Mouse (Mus musculus): ENCODE measurements at regions not wholly inside any gene's neighbourhood (a gene's known extent, or its start where the extent isn't known, plus 50 kb on each side); places are given as distances from the start of the nearest gene placed in this dataset.

DNA sequence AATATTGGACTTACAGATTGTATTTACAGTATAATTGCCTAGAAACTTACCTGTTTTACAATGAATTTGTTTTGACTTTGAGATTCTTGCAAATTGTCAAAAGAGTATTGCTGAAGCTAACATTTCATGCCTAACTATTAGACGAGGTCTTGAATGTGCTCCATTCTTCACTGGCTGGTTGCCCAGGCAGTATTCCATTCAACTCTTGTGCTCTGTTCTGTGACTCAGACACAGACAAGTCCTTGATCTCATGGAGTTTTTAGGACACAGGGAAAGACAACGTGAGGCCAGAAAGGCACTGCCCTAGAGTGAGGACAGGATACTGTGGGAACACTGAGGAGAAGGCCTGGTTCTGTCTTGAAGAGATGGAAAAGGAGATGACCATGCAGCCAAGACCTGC is 57.0 kb upstream of the Mpp6 start:
- in situ Hi-C loops (cut with MboI, MseI), result no loop called here

DNA sequence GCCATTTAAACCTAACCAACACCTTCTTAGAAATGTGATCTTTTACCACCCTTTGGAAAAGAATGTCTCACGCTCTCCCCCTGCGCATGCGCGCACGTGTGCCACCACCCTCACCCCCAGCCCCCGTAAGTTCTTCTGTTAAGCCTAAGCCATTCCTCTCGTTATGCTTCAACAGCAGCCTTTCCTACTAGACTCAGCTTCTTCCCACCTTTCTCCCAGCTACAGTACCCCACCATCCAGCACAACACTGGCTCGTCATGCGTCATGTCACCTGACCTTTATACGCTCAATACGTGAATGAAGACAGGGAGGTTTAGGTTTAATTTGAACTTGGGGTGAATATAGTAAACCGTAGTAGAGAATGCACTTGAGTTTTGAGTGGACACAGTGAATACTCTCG is 55.8 kb upstream of the Mpp6 start:
- in situ Hi-C loops (cut with MboI, MseI), result no loop called here

DNA sequence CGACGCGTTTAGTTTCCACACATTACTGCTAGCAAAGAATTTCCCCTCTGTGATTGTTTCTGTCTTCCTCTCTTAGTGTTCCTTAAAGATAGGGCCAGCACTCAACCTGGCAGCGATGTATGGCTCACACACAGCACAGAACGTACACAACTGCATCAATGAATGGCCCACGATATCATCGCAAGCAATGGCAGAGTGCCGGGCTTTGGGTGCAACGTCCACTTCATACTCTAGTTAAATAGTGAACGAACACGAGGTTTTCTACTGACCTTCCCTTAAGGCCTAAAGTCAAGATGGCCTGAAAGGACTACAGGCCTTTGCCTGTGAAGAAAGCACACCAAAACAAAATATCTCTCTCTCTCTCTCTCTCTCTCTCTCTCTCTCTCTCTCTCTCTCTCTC is 51.4 kb upstream of the Mpp6 start:
- in situ Hi-C loops (cut with MboI, MseI), result no loop called here

DNA sequence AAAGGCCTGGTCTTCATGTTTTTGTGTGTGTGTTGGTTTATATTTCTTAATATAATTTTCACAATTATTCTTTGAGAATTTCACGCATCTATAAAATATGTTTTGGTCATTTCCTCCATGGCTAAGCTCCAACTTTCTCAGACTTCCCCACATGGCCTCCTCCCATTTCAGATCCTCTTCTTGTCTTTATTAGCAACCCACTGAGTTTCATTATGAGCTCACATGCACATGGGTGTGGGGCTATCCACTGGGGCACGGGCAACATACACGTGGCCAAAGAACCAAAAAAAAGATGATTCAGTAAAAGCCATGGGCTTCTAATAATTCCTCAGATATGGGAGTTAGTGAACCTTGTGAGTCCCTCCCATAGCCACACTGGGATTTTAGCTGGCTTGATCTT is 50.1 kb upstream of the Mpp6 start:
- in situ Hi-C loops (cut with MboI, MseI), result no loop called here

Data from T-helper 1 cell (primary cell).